Mouse (Mus musculus) limb, embryonic 14.5 days (tissue): Measurements from ENCODE around the gene 2810004N23Rik. TPM values are rescaled to one million over a fixed set of nuclear protein-coding genes. Genes with fewer than 3 reads are reported as not detected.
A peak's percentile ranks its signal among the peaks of the same experiment; 100 is the strongest.

ENCODE experiments used
- ATAC-seq: fragments of 200-750 bp; cut with Nextera tagmentation; 2 replicates; pipeline ENCODE4 v1.8.0; 2017; ENCODE audit warnings: low read depth, moderate number of reproducible peaks, moderate TSS enrichment; ENCODE audit not compliant: low FRiP score
- DNase-seq: peaks from one replicate; pipeline ENCODE4 v3.0.0-alpha.2; 2015; ENCODE audit warnings: low spot score
- H3K27ac ChIP-seq: fragments of 300-500 bp; sonication (generic); replicated peaks from 2 replicates; pipeline ENCODE4 v1.5.1; 2014; ENCODE audit warnings: low read depth, mild to moderate bottlenecking, low read length, moderate library complexity, mixed read lengths
- H3K27me3 ChIP-seq: fragments of 300-500 bp; sonication (generic); 2 replicates; pipeline ENCODE4 v1.6.1; 2014; ENCODE audit warnings: low read length, mixed read lengths; ENCODE audit not compliant: control insufficient read depth, insufficient read depth
- H3K36me3 ChIP-seq: fragments of 300-500 bp; sonication (generic); 2 replicates; pipeline ENCODE4 v1.6.1; 2014; ENCODE audit warnings: mild to moderate bottlenecking, low read length, moderate library complexity, mixed read lengths; ENCODE audit not compliant: control insufficient read depth, insufficient read depth
- H3K4me1 ChIP-seq: fragments of 300-500 bp; sonication (generic); 2 replicates; pipeline ENCODE4 v1.6.1; 2014; ENCODE audit warnings: antibody characterized with exemption, low read length, mixed read lengths; ENCODE audit not compliant: control insufficient read depth, insufficient read depth
- H3K4me2 ChIP-seq: fragments of 300-500 bp; sonication (generic); replicated peaks from 2 replicates; pipeline ENCODE4 v1.6.1; 2014; ENCODE audit warnings: low read depth, mild to moderate bottlenecking, low read length, moderate library complexity; ENCODE audit not compliant: severe bottlenecking
- H3K4me3 ChIP-seq: fragments of 300-500 bp; sonication (generic); replicated peaks from 2 replicates; pipeline ENCODE4 v1.5.1; 2014; ENCODE audit warnings: low read length
- H3K9ac ChIP-seq: fragments of 300-500 bp; sonication (generic); 2 replicates; pipeline ENCODE4 v1.6.1; 2014; ENCODE audit warnings: mild to moderate bottlenecking, low read depth, low read length, moderate library complexity; ENCODE audit not compliant: severe bottlenecking
- H3K9me3 ChIP-seq: fragments of 300-500 bp; sonication (generic); 2 replicates; pipeline ENCODE4 v1.6.1; 2016; ENCODE audit warnings: low read length; ENCODE audit not compliant: control insufficient read depth
- POLR2A ChIP-seq: fragments of 200-500 bp; IDR thresholded peaks from 2 replicates; pipeline ENCODE4 v1.8.0; 2012; ENCODE audit warnings: inconsistent platforms, mild to moderate bottlenecking, moderate library complexity, borderline replicate concordance; ENCODE audit not compliant: insufficient read depth, insufficient read length; ENCODE audit errors: extremely low read depth
- WGBS: fragments of 180-500 bp; shearing (Covaris S2); extraction: QIAGEN DNeasy Blood & Tissue Kit; methylation state at CpG from one replicate; pipeline ENCODE4 v1.1.7; 2014; 5-methylcytosine and 5-hydroxymethylcytosine counted together
- polyA plus RNA-seq, 2 experiments: library from polyadenylated mRNA; depleted of rRNA in 1 of 2; stranded (reverse) in 1 of 2; unstranded in 1 of 2; fragments of >200 nt; fragmentation: Nextera tagmentation in 1 of 2; extraction: Ambion mirVana in 1 of 2; gene quantifications; 2 replicates each; pipeline versions ENCODE4 v1.2.1 to v1.2.3; 2012 to 2014

The 2810004N23Rik gene
- polyA plus RNA-seq, 2 experiments, result 30.6 to 35.2 TPM

DNA sequence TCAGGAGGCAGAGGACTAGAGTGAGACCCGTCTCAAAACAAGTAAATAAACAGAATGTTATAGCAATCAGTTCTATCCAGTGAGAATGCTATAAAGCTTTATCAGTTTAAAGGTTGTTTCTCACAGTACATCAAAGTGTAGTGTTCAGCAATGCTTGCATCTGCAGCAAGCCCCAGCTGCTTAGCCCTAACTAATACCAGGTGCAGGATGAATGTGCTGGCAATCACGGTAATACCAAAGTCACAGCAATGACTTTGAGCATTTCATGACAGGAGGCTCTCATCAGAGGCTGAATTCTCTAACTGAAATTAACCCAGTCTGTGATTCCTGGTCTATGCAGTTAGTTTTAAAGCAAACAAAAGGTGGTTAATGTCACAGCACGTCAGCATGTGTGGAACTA lies 29.7 kb upstream of the 2810004N23Rik start:
- Histone ChIP-seq H3K27me3 (no peaks in the 10 kb centered on the region), H3K9ac (no peak overlapping the region), H3K27ac (no peak overlapping the region), H3K4me3 (no peak overlapping the region), H3K9me3 (peaks cover 3% of the 10 kb centered on the region; the same call in 1 of the 2 replicates), H3K4me2 (no peak overlapping the region), H3K36me3 (peaks cover 60% of the 10 kb centered on the region), H3K4me1 (peaks cover 9% of the 10 kb centered on the region; the same call in 1 of the 2 replicates)
- DNase-seq, result peak; percentile 18
- no peak for ATAC-seq
- TF ChIP-seq POLR2A, result no peak
- 13% methylated on average over 3 of the region's 3 CpGs for WGBS

DNA sequence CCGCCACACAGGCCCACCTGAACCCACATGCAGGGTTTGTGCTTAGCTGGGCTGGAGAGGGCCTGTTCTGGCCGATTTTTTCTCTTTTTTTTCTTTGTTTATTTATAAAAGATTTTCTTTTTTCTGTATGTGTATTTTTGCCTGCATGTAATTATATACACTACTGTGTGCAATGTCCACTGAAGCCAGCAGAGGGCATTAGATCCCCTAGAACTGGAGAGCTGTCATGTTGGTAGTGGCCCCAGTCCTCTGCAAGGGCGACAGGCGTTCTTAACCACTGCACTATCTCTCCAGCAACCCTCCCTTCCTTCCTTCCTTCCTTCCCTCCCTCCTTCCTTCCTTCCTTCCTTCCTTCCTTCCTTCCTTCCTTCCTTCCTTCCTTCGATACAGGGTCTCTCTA lies 25.5 kb upstream of the 2810004N23Rik start:
- no peak for ATAC-seq
- Histone ChIP-seq H3K27ac (no peak overlapping the region), H3K9me3 (peaks cover 7% of the 10 kb centered on the region; the same call in 1 of the 2 replicates), H3K27me3 (no peaks in the 10 kb centered on the region), H3K36me3 (peaks cover 86% of the 10 kb centered on the region), H3K9ac (no peak overlapping the region), H3K4me3 (no peak overlapping the region), H3K4me2 (no peak overlapping the region), H3K4me1 (0 out of 2 replicates have a peak, but pooled peaks cover 4% of the 10 kb centered on the region)
- DNase-seq, result no peak
- no peak for TF ChIP-seq POLR2A
- WGBS, result 96% methylated on average over 5 of the region's 5 CpGs

DNA sequence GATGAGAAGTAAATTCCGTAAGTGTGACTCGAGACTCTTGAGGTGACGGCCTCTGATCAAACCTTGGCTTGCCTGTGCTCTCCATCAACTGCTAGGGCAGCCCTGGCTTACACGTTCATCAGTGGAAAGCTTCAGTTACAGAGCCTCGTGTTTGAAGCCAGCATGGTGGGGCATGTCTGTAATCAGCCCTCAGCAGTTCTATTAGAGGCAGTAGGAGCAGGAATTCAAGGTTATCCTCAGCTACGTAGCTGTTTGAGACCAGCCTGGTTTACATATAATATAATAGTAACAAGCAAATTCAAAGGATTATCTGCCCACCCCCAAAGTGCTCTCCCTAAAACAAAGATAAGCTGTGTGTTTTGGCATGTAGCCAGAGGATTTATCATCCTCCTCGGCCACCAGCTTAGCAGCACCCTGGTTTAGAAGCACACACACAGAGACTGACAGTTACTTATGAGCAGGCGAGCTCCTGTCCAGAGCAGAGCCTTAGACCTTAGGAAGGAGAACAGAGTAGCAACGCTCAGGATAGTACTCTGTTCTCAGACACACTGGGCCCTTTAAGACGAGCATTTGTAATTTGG lies 16.1 kb upstream of the 2810004N23Rik start:
- 84% methylated on average over 10 of the region's 10 CpGs for WGBS
- Histone ChIP-seq H3K4me1 (no peaks in the 10 kb centered on the region), H3K36me3 (peaks cover 88% of the 10 kb centered on the region), H3K4me3 (no peak overlapping the region), H3K27ac (no peak overlapping the region), H3K27me3 (no peaks in the 10 kb centered on the region), H3K4me2 (no peak overlapping the region), H3K9ac (no peak overlapping the region), H3K9me3 (no peaks in the 10 kb centered on the region)
- ATAC-seq (no peak), DNase-seq (no peak)
- no peak for TF ChIP-seq POLR2A

DNA sequence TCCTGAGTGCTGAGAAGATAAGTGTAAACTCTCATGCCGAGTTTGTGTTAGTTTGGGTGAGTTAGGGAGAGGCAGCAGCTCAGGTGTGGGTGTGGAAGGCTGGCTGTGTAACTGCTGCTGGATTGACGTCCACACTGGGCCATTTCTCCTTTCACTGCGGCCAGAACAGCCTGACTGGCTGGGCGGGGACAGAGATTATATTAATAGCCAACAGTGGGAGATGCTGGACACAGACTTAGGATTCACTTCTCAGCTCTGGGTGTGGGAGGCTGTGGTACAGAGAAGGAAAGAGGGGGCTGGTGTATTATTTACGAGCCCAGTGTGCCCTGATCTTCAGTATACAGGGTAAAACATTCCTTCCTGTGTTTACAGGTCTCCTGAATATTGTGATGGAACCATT lies 15.2 kb upstream of the 2810004N23Rik start:
- Histone ChIP-seq H3K27me3 (no peaks in the 10 kb centered on the region), H3K4me1 (no peaks in the 10 kb centered on the region), H3K4me2 (no peak overlapping the region), H3K9ac (no peak overlapping the region), H3K9me3 (no peaks in the 10 kb centered on the region), H3K4me3 (no peak overlapping the region), H3K27ac (no peak overlapping the region), H3K36me3 (peaks cover 88% of the 10 kb centered on the region)
- WGBS, result 79% methylated on average over 5 of the region's 5 CpGs
- no peak for TF ChIP-seq POLR2A
- ATAC-seq, result no peak
- DNase-seq, result no peak

DNA sequence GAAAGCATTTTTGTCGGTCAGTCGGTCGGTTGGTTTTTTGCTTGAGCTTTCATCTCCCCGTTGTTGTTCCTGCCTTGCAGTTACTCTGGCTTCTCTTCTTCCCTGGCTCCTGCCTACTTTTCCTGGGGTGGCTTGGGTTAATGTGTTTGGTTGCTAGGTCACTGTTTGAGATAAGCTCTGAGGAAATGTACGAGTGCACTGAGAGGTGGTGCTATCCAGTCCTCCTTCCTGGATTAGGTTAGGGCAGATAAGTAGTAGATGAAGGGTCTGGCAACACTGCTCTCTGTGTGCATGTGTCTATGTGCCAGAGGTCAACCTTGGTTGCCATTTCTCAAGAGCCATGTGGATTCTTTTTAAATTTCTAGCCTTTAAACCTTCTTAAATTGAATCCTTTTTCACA lies 9.8 kb upstream of the 2810004N23Rik start:
- H3K9me3 ChIP-seq, result no peaks in the 10 kb centered on the region
- no peaks in the 10 kb centered on the region for H3K27me3 ChIP-seq
- H3K9ac ChIP-seq, result no peak overlapping the region
- H3K4me3 ChIP-seq, result no peak overlapping the region
- DNase-seq (no peak), ATAC-seq (no peak)
- H3K27ac ChIP-seq, result no peak overlapping the region
- H3K36me3 ChIP-seq, result peaks cover 68% of the 10 kb centered on the region
- 90% methylated on average over 5 of the region's 5 CpGs for WGBS
- no peaks in the 10 kb centered on the region for H3K4me1 ChIP-seq
- no peak for TF ChIP-seq POLR2A
- no peak overlapping the region for H3K4me2 ChIP-seq
